ENCODE assay signal across 7 mouse cellular contexts in the genomic region with DNA sequence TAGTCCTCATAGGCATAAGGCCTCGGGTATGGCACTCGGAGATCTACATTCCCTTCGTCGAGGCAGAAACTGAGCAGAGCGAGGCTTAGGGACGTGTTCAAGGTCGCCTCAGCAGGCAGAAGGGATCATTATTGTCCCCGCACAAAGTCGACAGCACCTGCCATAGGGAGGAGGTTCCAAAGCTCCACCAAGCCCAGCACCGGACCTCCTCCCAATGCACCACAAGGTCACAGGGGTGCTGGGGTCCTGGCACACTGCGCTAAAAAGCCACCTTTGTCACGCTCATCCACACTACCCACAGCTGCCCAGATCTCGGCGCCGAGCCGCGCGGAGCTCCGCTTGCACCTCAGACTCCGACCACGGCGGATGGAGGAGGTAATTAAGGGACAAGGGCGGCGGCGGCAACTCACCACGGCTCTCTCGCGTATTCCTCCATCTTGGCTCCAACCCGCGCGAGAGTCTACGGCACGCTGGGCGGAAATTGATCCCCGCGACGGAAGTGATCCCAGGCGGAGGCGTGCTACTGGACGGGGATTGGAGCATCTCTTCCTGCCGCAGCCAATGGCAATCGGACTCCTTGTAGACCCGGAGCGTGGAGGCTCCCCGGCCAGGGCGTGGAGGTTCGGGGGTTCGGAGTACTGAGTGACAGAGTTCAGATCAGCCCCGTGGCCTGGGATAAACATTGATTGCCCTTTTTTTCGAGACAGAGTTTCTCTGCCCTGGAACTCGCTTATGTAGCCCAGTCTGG. TPM values are rescaled to one million over a fixed set of nuclear protein-coding genes. Genes with fewer than 3 reads are reported as not detected.
DNase-seq lines count a peak whose midpoint lies in the region; ATAC-seq and TF ChIP-seq lines count a peak whose summit lies in the region.

A gene (minus strand): TSS at position 495 of the 748 bp plus-strand sequence.

- H3K9ac ChIP-seq in intestine, postnatal 0 days (ENCODE audit: low read depth, low read length): peak within 1 kb of the TSS; percentile 96
- peak within 1 kb of the TSS; percentile 95 for H3K9ac ChIP-seq in midbrain, embryonic 12.5 days (replicated peaks)

- TF ChIP-seq CTCF in intestine, postnatal 0 days (IDR thresholded peaks at IDR 0.05; ENCODE audit: low read depth): no peak
- no peak for TF ChIP-seq CTCF in small intestine, adult 2 months (IDR thresholded peaks at IDR 0.05; ENCODE audit: extremely low read depth, insufficient read length, insufficient replicate concordance, low read depth, low read length)

- H3K27me3 ChIP-seq in embryonic facial prominence, embryonic 10.5 days (replicated peaks; ENCODE audit: low read depth, poor library complexity, severe bottlenecking): no peaks in the 10 kb centered on the region
- no peaks in the 10 kb centered on the region for H3K27me3 ChIP-seq in intestine, postnatal 0 days (replicated peaks; ENCODE audit: control insufficient read depth, insufficient read depth, low read length)
- H3K27me3 ChIP-seq in midbrain, embryonic 12.5 days: 0 out of 2 replicates have a peak, but pooled peaks cover 3% of the 10 kb centered on the region
- H3K27me3 ChIP-seq in small intestine, adult 2 months (ENCODE audit: control insufficient read depth, insufficient read depth, low read length): no peaks in the 10 kb centered on the region

- H3K4me3 ChIP-seq in embryonic facial prominence, embryonic 10.5 days: peak within 1 kb of the TSS; percentile 96
- H3K4me3 ChIP-seq in intestine, postnatal 0 days (ENCODE audit: low read depth, low read length): peak within 1 kb of the TSS; percentile 83
- H3K4me3 ChIP-seq in midbrain, embryonic 12.5 days: peak within 1 kb of the TSS; percentile 93
- H3K4me3 ChIP-seq in small intestine, adult 2 months (ENCODE audit: low read depth, low read length): peak within 1 kb of the TSS; percentile 78

- no peaks in the 10 kb centered on the region for H3K9me3 ChIP-seq in embryonic facial prominence, embryonic 10.5 days
- no peaks in the 10 kb centered on the region for H3K9me3 ChIP-seq in intestine, postnatal 0 days (ENCODE audit: control insufficient read depth)
- H3K9me3 ChIP-seq in midbrain, embryonic 12.5 days: no peaks in the 10 kb centered on the region

- H3K36me3 ChIP-seq in embryonic facial prominence, embryonic 10.5 days (replicated peaks): peaks cover 19% of the 10 kb centered on the region
- H3K36me3 ChIP-seq in intestine, postnatal 0 days (ENCODE audit: control insufficient read depth, insufficient read depth): peaks cover 13% of the 10 kb centered on the region
- peaks cover 16% of the 10 kb centered on the region for H3K36me3 ChIP-seq in midbrain, embryonic 12.5 days
- peaks cover 9% of the 10 kb centered on the region for H3K36me3 ChIP-seq in small intestine, adult 2 months (ENCODE audit: control insufficient read depth, insufficient read depth, low read length)

- peak; percentile 96 for DNase-seq in adrenal gland, postnatal 10 days
- peak; percentile 96 for DNase-seq in embryonic facial prominence, embryonic 10.5 days (ENCODE audit: low spot score)
- DNase-seq in gonadal fat pad, adult 2 months (ENCODE audit: low read depth): no peak
- peak; percentile 94 for DNase-seq in left cerebral cortex, postnatal 4 days

- peaks cover 21% of the 10 kb centered on the region for H3K4me1 ChIP-seq in embryonic facial prominence, embryonic 10.5 days
- no peaks in the 10 kb centered on the region for H3K4me1 ChIP-seq in intestine, postnatal 0 days (replicated peaks; ENCODE audit: control insufficient read depth, insufficient read depth, low read length)
- peaks cover 23% of the 10 kb centered on the region for H3K4me1 ChIP-seq in midbrain, embryonic 12.5 days
- H3K4me1 ChIP-seq in small intestine, adult 2 months (ENCODE audit: control insufficient read depth, insufficient read depth, insufficient read length, low read length): peaks cover 5% of the 10 kb centered on the region

- H3K27ac ChIP-seq in embryonic facial prominence, embryonic 10.5 days (replicated peaks): peak within 1 kb of the TSS; percentile 98
- H3K27ac ChIP-seq in intestine, postnatal 0 days (ENCODE audit: low read depth, low read length): peak within 1 kb of the TSS; percentile 86
- H3K27ac ChIP-seq in midbrain, embryonic 12.5 days (replicated peaks): peak within 1 kb of the TSS; percentile 74
- H3K27ac ChIP-seq in small intestine, adult 2 months (ENCODE audit: insufficient read depth, low read depth, low read length): peak within 1 kb of the TSS; percentile 54

- H3K4me2 ChIP-seq in intestine, postnatal 0 days (replicated peaks; ENCODE audit: low read depth): peak within 1 kb of the TSS; percentile 75
- peak within 1 kb of the TSS; percentile 84 for H3K4me2 ChIP-seq in midbrain, embryonic 12.5 days (replicated peaks)

- intact Hi-C loops in left cerebral cortex, postnatal 4 days (cut with DNase I): no loop called here

- peak; percentile 84 for TF ChIP-seq POLR2A in small intestine, adult 2 months (IDR thresholded peaks at IDR 0.05; ENCODE audit: low read depth, low read length)

- WGBS in embryonic facial prominence, embryonic 10.5 days: under 1% methylated on average over 51 of the region's 51 CpGs
- WGBS in intestine, postnatal 0 days: under 1% methylated on average over 51 of the region's 51 CpGs
- under 1% methylated on average over 51 of the region's 51 CpGs for WGBS in midbrain, embryonic 12.5 days
- under 1% methylated on average over 51 of the region's 51 CpGs for WGBS in small intestine, adult 2 months

- ATAC-seq in intestine, postnatal 0 days: peak; percentile 100
- peak; percentile 100 for ATAC-seq in midbrain, embryonic 12.5 days (ENCODE audit: low FRiP score, low read depth)

RNA-seq across cellular contexts. Expression of the gene that starts here (rescaled TPM):
- total RNA-seq in adrenal gland, postnatal 10 days (2021): 100 to 1,000 TPM; 277 to 292 TPM
- polyA plus RNA-seq in embryonic facial prominence, embryonic 10.5 days (2016; fragmentation: Nextera tagmentation; extraction: Ambion mirVana): 213 and 215 TPM in 2 replicates
- 82.7 and 105 TPM in 2 replicates for polyA plus RNA-seq in gonadal fat pad, adult 2 months (2012; rRNA removed)
- polyA plus RNA-seq in intestine, postnatal 0 days (2015; fragmentation: Nextera tagmentation; extraction: Ambion mirVana): 257 and 271 TPM in 2 replicates
- 100 to 1,000 TPM; 109 to 112 TPM for total RNA-seq in left cerebral cortex, postnatal 4 days (2021)
- polyA plus RNA-seq in midbrain, embryonic 12.5 days (2016; fragmentation: Nextera tagmentation; extraction: Ambion mirVana): 162 and 170 TPM in 2 replicates
- polyA plus RNA-seq in small intestine, adult 2 months (2012; rRNA removed): 22.5 and 24.1 TPM in 2 replicates
